Mouse (Mus musculus): ENCODE data around the gene Tbc1d4.

Gene Tbc1d4

GRCm38 (mm10) chr14:101503168-101503961 lies 105.6 kb downstream of the Tbc1d4 start:
- no peak for DNase-seq (ENCODE audit: low read depth, low spot score)

DNA sequence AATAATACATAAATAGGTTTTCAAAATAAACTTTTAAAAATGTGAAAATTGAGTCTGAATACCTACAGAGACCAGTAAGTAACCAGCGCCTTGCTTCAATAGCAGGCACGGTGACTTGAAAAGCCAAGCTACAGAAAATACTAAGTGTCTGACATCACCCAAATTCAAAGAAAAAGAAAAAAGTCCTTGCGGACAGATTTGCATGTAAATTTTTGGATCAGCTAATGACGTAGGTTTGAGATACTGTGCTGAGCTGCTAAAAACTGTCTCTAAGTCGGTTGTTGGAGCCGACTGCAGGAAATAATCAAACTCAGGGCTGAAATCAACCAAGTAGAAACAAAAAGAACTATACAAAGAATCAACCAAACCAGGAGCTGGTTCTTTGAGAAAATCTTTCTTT lies 107.1 kb downstream of the Tbc1d4 start:
- no peak for DNase-seq (ENCODE audit: low read depth, low spot score)

GRCm38 (mm10) chr14:101501452-101501851 lies 107.5 kb downstream of the Tbc1d4 start:
- DNase-seq (ENCODE audit: low read depth, low spot score), result no peak

- DNase-seq (ENCODE audit: low read depth, low spot score), result no peak
These were observed 108.2 kb downstream of the Tbc1d4 start for GRCm38 (mm10) chr14:101500826-101501225.

- DNase-seq (ENCODE audit: low read depth, low spot score), result no peak
These were observed 109.2 kb downstream of the Tbc1d4 start for GRCm38 (mm10) chr14:101499838-101500237.

DNA sequence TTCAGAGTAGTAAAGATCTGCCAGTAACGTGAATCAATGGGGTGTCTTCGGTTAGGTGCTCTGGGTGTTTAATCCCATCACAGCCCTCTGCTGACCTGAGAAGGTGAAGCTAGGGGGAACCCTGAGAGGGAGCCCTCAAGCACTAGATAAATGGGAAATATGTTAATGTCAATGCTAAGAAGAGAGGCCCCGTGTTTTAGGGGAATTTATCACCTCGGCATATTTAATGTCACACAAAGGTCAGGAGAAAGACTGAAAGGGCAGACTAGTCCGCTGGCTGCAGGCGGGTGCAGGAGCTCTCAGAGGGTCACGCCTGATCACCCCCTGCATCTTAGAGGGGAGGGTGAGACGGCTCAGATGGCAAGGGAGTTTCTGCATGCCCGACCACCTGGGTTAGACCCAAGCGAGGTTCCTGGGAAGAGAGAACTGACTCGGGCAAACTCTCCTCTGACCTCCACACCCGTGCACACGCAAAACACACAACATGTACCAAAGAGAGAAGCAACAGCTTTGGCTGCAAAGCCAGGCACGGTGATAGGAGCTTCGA lies 120.7 kb downstream of the Tbc1d4 start:
- no peak for DNase-seq (ENCODE audit: low read depth, low spot score)

GRCm38 (mm10) chr14:101486550-101486949 lies 122.4 kb downstream of the Tbc1d4 start:
- no peak for DNase-seq (ENCODE audit: low read depth, low spot score)

- no peak for DNase-seq (ENCODE audit: low read depth, low spot score)
These were observed 125.8 kb downstream of the Tbc1d4 start for GRCm38 (mm10) chr14:101483230-101483629.

DNA sequence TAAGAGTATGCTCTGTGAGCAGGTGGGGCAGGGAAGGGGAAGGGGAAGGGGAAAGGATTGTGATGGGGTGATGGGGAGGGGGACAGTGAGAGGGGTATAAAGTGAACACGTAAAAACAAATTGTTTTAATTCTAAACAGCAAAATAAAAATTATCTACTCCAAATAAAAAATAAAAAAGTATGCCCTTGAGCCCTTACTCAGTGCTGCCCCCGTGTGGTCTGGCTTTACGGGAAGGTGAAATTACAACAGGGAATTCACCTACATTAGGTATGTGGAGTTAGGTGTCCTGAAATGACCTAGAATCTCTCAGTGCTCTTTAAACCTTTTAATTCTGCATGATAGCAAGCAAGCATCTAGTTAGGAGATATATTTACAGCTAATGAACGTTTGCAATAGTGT lies 126.7 kb downstream of the Tbc1d4 start:
- no peak for DNase-seq (ENCODE audit: low read depth, low spot score)

GRCm38 (mm10) chr14:101481165-101481564 lies 127.8 kb downstream of the Tbc1d4 start:
- no peak for DNase-seq (ENCODE audit: low read depth, low spot score)

- no peak for DNase-seq (ENCODE audit: low read depth, low spot score)
These were observed 128.4 kb downstream of the Tbc1d4 start for GRCm38 (mm10) chr14:101480541-101480940.

- no peak for DNase-seq (ENCODE audit: low read depth, low spot score)
These were observed 131.2 kb downstream of the Tbc1d4 start for GRCm38 (mm10) chr14:101477827-101478220.

DNA sequence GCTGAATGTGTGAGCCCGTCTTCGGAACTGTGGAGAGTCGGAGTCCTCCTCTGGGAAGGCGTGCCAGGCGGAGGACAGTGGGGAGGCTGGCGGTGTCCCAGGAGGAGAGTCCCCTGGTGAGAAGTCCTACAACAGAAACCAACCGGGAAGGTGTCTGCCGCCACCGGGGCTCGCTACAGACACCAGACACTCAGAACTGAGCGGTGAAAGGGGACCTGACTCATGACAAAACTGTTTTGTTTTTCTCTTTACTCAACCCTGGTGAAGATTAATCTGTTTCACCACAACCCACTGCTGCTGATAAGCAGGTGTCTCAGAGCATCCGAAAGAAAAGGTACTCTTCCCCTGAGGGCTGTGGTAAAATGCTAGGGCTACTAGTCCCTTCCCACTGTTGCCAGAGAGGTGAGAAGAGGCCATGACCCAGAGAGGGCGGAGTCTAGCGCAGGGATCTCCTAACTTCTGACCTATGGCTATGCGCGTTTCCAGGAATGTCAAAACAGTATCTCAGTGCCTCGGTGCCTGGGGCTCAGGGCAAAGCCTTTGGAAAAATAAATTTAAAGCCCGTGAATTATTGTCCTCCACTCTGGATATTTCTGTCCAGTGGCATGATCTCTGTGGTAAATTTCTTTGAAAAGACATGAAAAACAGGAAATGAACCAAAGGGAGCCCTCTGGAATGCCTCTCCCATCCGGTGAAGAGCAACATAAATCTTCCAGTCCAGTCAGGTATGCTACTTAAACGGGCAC lies 131.7 kb downstream of the Tbc1d4 start:
- no peak for DNase-seq (ENCODE audit: low read depth, low spot score)

- no peak for DNase-seq (ENCODE audit: low read depth, low spot score)
These were observed 139.4 kb downstream of the Tbc1d4 start for GRCm38 (mm10) chr14:101469475-101470093.

DNA sequence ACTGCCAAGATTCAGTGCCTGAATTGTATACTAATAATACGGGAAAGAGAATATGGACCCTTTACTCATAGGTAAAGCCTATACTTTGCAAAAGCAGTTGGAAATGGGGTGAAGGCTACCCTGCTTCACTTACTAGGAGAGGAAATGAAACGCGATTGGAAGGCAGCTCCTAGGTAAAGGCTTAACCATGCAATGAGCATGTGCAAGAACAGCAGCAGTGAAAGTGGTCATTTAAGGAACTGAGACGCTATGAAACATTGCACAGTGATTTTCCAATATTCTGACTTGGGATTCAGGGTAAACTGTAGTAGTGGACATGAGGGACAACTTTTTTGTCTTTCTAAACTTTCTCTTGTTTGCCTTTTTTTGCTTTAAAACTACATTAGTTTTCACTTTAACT lies 140.8 kb downstream of the Tbc1d4 start:
- DNase-seq (ENCODE audit: low read depth, low spot score), result no peak

DNA sequence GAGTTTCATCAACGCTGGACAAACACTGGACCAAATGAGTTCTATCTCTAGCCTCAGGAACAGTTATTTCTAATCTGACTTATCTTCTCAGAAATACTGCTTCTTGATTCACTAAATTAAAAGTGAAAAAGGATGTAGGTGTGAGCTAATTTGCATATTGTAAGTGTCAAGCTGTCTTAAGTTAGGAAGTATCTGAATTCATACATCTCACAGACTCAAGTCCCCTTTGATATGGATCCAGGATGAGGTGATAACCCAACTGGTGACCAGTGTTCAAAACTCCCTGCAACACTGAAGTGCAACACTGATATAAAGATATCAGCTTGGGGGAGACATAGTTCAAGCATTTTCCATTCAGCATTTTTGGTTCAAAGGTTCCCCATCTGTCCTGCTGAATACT lies 141.5 kb downstream of the Tbc1d4 start:
- DNase-seq (ENCODE audit: low read depth, low spot score), result no peak

DNA sequence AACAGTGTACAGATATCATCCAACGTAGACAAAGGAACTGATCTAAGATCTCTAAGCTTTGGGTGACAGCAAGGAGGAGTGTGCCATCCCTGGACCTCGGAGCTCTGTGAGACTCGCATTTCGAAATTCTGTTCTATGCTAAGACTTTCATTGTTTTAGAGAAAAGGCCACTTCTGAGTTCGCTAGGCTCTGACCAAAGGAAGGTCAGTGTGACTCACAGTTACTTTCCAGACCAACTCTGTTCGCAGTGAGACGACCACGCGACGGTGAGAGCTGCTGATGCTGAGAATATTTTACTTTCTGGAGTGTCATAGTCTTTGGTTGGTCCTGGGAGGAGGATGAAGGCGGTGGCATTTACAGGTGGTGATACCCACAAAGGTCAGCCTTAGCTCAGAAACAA lies 142.5 kb downstream of the Tbc1d4 start:
- no peak for DNase-seq (ENCODE audit: low read depth, low spot score)

GRCm38 (mm10) chr14:101465893-101466292 lies 143.1 kb downstream of the Tbc1d4 start:
- DNase-seq (ENCODE audit: low read depth, low spot score), result no peak

DNA sequence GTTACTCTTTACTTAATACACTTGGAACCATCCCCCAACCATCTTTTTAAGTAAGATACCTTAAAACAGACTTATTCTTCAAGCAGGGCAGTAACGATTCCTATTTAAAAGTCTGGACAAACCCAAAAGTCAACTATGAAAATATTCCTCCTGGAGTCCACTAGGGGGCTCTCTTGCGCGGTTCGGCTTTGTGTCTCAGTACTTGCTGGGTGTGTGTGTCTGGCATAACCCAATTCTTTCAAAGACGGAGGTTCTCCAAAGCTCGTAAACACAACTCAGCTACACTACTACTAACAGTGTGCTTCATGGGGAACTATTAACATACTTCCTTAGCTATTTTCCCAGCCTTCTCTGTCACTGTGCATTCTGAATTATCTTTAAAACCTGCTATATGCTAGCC lies 148.2 kb downstream of the Tbc1d4 start:
- DNase-seq (ENCODE audit: low read depth, low spot score), result no peak

DNA sequence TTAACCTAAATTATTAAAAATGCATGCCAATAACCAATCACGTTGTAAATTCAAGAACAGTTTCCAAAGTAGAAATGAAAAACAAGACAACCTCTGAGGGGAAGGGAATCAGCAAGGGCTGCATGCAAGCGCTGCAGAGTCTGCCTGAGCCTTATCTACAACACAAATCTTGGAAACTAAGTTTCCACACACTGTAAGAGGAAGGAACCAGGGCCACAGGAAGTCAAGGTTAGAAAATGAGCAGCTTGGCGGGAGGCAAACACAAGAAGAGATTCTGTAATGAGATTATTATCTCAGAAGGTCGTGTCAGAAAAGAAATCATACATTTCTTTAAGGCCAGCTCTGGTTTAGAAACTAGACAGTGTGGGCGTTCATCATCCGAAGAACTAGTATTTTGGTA lies 156.1 kb downstream of the Tbc1d4 start:
- DNase-seq (ENCODE audit: low read depth, low spot score), result no peak

DNA sequence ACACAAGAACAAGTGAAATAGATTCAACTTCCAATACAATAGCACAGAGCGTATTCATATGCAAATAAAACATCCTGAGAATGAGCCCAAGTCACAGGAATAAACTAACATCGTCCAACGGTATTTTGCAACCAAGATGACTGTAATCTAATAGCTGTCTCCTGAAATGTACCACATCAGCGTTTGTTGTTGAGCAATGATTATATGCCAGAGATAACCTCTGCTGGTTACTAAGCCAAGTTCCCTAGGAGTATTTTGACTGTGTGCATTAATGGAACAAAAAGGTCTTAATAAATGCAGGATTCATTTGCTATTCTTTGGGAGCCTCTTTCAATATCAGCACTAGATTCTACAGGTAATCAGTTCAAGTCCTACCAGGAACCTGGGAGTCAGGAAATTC lies 161.1 kb downstream of the Tbc1d4 start:
- DNase-seq (ENCODE audit: low read depth, low spot score), result no peak

GRCm38 (mm10) chr14:101445205-101445604 lies 163.8 kb downstream of the Tbc1d4 start:
- no peak for DNase-seq (ENCODE audit: low read depth, low spot score)
